Mouse (Mus musculus): ENCODE data around the gene Samsn1.

GRCm38 (mm10) chr16:75856343-75856742 lies 165.7 kb downstream of the Samsn1 start:
- TF ChIP-seq CTCF (IDR thresholded peaks at IDR 0.05) = no peak
- no peak for TF ChIP-seq POLR2A (IDR thresholded peaks at IDR 0.05; ENCODE audit: insufficient read depth, low read depth, low read length)
- no peak for TF ChIP-seq EP300 (IDR thresholded peaks at IDR 0.05; ENCODE audit: insufficient read depth, low read depth, low read length)
